Mouse (Mus musculus) testis, adult 2 months (tissue): ENCODE data around the gene 4930426L09Rik.

Source experiments
- CTCF ChIP-seq: fragments of 200-500 bp; IDR thresholded peaks from 2 replicates; pipeline ENCODE4 v1.5.1; 2012; ENCODE audit warnings: low read depth, mild to moderate bottlenecking, inconsistent platforms, low read length, moderate library complexity; ENCODE audit not compliant: control insufficient read depth, insufficient read depth, insufficient replicate concordance
- POLR2A ChIP-seq: fragments of 200-500 bp; IDR thresholded peaks from 2 replicates; pipeline ENCODE4 v1.6.1; 2012; ENCODE audit warnings: low read depth, mild to moderate bottlenecking, inconsistent platforms, low read length, moderate library complexity; ENCODE audit not compliant: control insufficient read depth

DNA sequence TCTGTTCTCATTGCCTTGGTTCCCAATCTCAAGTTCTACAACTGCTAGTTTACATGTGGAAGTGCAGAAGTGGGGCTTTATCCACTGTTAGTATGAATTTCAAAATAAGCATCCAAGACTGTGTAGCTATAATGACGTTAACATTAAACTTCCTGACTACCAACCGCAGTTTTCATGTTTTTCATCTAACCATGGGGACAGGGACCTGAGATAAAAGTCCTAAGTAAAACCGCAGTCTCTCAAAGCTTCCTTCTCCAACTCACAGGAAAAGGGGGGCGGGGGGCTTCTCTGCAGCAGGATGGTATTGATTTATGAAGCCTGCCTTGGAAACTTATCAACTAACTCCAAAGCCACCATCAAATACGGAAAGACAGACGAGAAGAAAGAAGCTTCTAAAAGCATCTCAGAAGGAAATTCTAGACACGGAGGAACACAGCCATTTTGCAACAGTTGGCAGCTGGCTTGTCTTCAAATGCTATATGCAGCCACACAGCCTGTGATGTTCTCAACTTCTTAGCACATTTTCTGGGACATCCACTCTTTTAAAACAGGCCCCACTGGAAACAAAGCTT lies 46.0 kb upstream of the 4930426L09Rik start:
- no peak for TF ChIP-seq POLR2A
- no peak for TF ChIP-seq CTCF
